Mouse (Mus musculus): ENCODE measurements around the gene Zbp1.

GRCm38 (mm10) chr2:173257610-173258009 is 38.9 kb upstream of the Zbp1 start:
- TF ChIP-seq CTCF (IDR thresholded peaks at IDR 0.05; ENCODE audit: control insufficient read depth, insufficient read depth, insufficient read length) (no peak), MYOG (IDR thresholded peaks at IDR 0.05; ENCODE audit: control insufficient read depth, extremely low read depth, insufficient read length) (no peak), MAX (IDR thresholded peaks at IDR 0.05) (no peak), USF1 (IDR thresholded peaks at IDR 0.05; ENCODE audit: low read depth) (no peak), CEBPB (IDR thresholded peaks at IDR 0.05; ENCODE audit: low read depth) (no peak)

Data from C2C12 (cell line).